Mouse (Mus musculus) liver, embryonic 14.5 days (tissue): ENCODE results near the gene Spata46. TPM values are rescaled to one million over a fixed set of nuclear protein-coding genes. Genes with fewer than 3 reads are reported as not detected.

Source experiments
- ATAC-seq: fragments of 200-750 bp; cut with Nextera tagmentation; 2 replicates; pipeline ENCODE4 v1.8.0; 2017; ENCODE audit warnings: moderate number of reproducible peaks, mild to moderate bottlenecking, moderate library complexity; ENCODE audit not compliant: insufficient read depth
- DNase-seq, 3 experiments: peaks; one replicate each; pipeline ENCODE4 v3.0.0-alpha.2; 2012 to 2013; ENCODE audit warnings: low read depth in 3 of 3, low spot score in 3 of 3
- H3K27ac ChIP-seq: fragments of 300-500 bp; sonication (generic); 2 replicates; pipeline ENCODE4 v1.5.1; 2014; ENCODE audit warnings: moderate library complexity, mild to moderate bottlenecking, control low read depth, inconsistent platforms
- H3K27me3 ChIP-seq: fragments of 300-500 bp; sonication (generic); 2 replicates; pipeline ENCODE4 v1.6.1; 2014; ENCODE audit warnings: mild to moderate bottlenecking, low read length, moderate library complexity; ENCODE audit not compliant: control insufficient read depth, insufficient read depth
- H3K36me3 ChIP-seq: fragments of 300-500 bp; sonication (generic); replicated peaks from 2 replicates; pipeline ENCODE4 v1.6.1; 2014; ENCODE audit warnings: low read depth; ENCODE audit not compliant: control insufficient read depth, insufficient read depth
- H3K4me1 ChIP-seq, 2 experiments: fragments of 200-500 bp in 1 of 2; fragments of 300-500 bp in 1 of 2; sonication (generic) in 1 of 2; replicated peaks; 2 replicates each; pipeline ENCODE4 v1.6.1; 2012 to 2014; ENCODE audit warnings: antibody characterized with exemption in 1 of 2, inconsistent platforms in 1 of 2, low read length in 1 of 2; ENCODE audit not compliant: control insufficient read depth in 2 of 2, insufficient read depth in 2 of 2
- H3K4me2 ChIP-seq: fragments of 300-500 bp; sonication (generic); 2 replicates; pipeline ENCODE4 v1.6.1; 2014; ENCODE audit warnings: low read depth, mild to moderate bottlenecking, control low read depth, moderate library complexity
- H3K4me3 ChIP-seq, 2 experiments: fragments of 200-500 bp in 1 of 2; fragments of 300-500 bp in 1 of 2; sonication (generic) in 1 of 2; 2 replicates each; pipeline ENCODE4 v1.5.1; 2012 to 2014; ENCODE audit warnings: low read depth in 2 of 2, low read length in 2 of 2, mild to moderate bottlenecking in 2 of 2, control low read depth in 1 of 2, inconsistent platforms in 1 of 2, moderate library complexity in 1 of 2; ENCODE audit not compliant: insufficient read depth in 1 of 2
- H3K9ac ChIP-seq: fragments of 300-500 bp; sonication (generic); replicated peaks from 2 replicates; pipeline ENCODE4 v1.6.1; 2014; ENCODE audit warnings: mild to moderate bottlenecking, control low read depth, moderate library complexity
- H3K9me3 ChIP-seq: fragments of 300-500 bp; sonication (generic); 2 replicates; pipeline ENCODE4 v1.6.1; 2016; ENCODE audit warnings: low read length, mixed read lengths; ENCODE audit not compliant: control insufficient read depth
- CTCF ChIP-seq: IDR thresholded peaks from 2 replicates; pipeline ENCODE4 v1.5.1; 2016; ENCODE audit warnings: antibody characterized with exemption, low read depth, control low read depth
- EP300 ChIP-seq: IDR thresholded peaks from 2 replicates; pipeline ENCODE4 v1.6.1; 2016; ENCODE audit warnings: antibody characterized with exemption, low read depth
- WGBS: fragments of 180-500 bp; shearing (Covaris S2); extraction: QIAGEN DNeasy Blood & Tissue Kit; methylation state at CpG from one replicate; pipeline ENCODE4 v1.1.7; 2014; ENCODE audit not compliant: insufficient replicate concordance; 5-methylcytosine and 5-hydroxymethylcytosine counted together
- polyA plus RNA-seq, 2 experiments: library from polyadenylated mRNA; depleted of rRNA in 1 of 2; stranded (reverse) in 1 of 2; unstranded in 1 of 2; fragments of >200 nt; fragmentation: Nextera tagmentation in 1 of 2; extraction: Ambion mirVana in 1 of 2; gene quantifications; 2 replicates each; pipeline versions ENCODE4 v1.2.1 to v1.2.3; 2012 to 2014

Gene Spata46
- polyA plus RNA-seq, 2 experiments = 0.27 TPM; not detected in 1

DNA sequence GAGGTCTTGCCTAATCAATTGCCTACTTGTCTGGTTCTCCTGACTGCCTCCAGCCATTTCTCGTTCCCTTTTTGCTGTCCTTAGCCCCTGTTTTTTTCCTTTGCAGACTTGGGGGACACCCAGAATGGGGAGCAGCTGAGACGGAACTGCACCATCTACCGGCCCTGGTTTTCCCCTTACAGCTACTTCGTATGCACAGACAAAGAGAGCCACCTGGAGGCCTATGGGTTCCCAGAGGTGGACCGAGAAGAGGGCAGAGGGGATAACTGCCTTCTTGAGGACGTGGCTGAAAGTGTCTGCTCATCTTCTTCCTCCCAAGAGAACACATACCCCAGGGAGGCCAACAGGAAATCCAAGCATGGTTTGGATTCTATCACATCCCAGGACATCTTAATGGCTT is 2.8 kb downstream of the Spata46 start:
- DNase-seq (no peak), ATAC-seq (no peak)
- Histone ChIP-seq H3K4me1 (no peaks in the 10 kb centered on the region), H3K4me3 (no peak overlapping the region), H3K27ac (no peak overlapping the region), H3K9me3 (no peaks in the 10 kb centered on the region), H3K27me3 (no peaks in the 10 kb centered on the region), H3K4me2 (no peak overlapping the region), H3K36me3 (no peaks in the 10 kb centered on the region), H3K9ac (no peak overlapping the region)
- TF ChIP-seq EP300 = no peak
- no peak for TF ChIP-seq CTCF
- WGBS = 62% methylated on average over 6 of the region's 6 CpGs

DNA sequence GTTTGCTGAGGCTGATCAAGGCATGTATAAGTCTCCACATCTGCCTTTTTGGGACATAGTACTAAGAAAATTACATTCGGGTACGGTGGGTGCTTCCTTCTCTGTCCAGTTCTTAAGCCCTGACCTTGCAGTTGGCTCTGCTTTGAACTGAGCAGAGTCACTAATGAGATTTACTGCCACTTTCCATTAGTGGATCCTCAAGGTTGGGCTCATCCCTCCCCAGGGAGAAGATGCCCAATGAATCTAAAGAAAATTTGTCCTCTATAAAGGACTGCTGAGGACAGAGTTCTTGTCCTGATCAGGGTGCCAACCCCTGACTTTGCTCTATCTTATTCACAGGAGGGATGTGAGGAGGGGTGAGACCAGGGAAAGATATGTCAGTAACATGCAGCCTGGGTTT is 13.4 kb downstream of the Spata46 start:
- no peak overlapping the region for H3K4me2 ChIP-seq
- no peaks in the 10 kb centered on the region for H3K27me3 ChIP-seq
- 56% methylated on average over 2 of the region's 2 CpGs for WGBS
- ATAC-seq (no peak), DNase-seq (no peak)
- no peak overlapping the region for H3K9ac ChIP-seq
- no peak overlapping the region for H3K27ac ChIP-seq
- H3K9me3 ChIP-seq = no peaks in the 10 kb centered on the region
- TF ChIP-seq CTCF (no peak), EP300 (no peak)
- 0 out of 4 replicates have a peak, but pooled peaks cover 0 to 2% of the 10 kb centered on the region in 2 experiments for H3K4me1 ChIP-seq
- no peaks in the 10 kb centered on the region for H3K36me3 ChIP-seq
- H3K4me3 ChIP-seq = no peak overlapping the region

DNA sequence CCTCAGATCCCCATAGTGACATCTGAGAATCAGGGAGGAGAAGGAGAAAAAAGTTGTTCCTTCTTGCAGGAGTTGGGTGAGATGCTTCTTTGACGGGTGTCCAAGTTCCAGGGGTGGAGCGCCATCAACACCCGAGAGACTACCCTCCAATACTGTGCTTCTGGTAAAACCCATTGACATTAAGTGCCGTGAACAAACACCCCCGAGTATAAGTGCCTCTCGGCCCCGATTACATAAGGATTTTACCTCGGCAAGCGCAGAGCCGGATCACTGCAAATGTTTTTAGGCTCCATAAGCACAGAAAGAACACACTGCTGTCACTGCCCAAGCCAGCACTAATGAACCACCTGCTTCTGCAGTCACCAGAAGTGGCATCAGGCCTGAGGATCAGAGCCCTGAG is 14.4 kb downstream of the Spata46 start:
- no peak overlapping the region for H3K9ac ChIP-seq
- TF ChIP-seq EP300 = no peak
- TF ChIP-seq CTCF = no peak
- 75% methylated on average over 10 of the region's 10 CpGs for WGBS
- H3K36me3 ChIP-seq = no peaks in the 10 kb centered on the region
- H3K4me1 ChIP-seq = 0 out of 4 replicates have a peak, but pooled peaks cover 0 to 2% of the 10 kb centered on the region in 2 experiments
- DNase-seq (no peak), ATAC-seq (no peak)
- no peak overlapping the region for H3K4me3 ChIP-seq
- no peak overlapping the region for H3K27ac ChIP-seq
- no peaks in the 10 kb centered on the region for H3K27me3 ChIP-seq
- H3K4me2 ChIP-seq = no peak overlapping the region
- H3K9me3 ChIP-seq = no peaks in the 10 kb centered on the region

DNA sequence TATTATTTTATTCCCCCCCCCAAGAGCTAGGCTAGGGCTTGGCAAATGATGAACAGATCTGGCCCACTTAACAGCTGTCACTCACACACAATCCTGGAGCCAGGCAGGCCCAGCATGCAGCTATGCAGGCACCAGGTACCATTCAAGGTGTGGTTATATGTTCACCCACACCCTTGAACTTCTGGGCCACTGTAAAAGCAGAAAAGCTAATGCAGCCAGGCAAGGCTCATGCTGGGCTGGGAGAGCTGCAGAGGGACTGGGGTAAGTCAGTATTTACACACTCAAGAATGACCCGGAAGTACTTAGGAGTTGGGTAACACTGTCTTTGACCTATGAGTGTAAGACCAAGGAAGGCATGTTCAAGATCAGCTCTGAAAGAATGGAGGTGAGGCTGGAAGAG is 15.7 kb downstream of the Spata46 start:
- no peak for DNase-seq
- no peak for ATAC-seq
- TF ChIP-seq EP300 (no peak), CTCF (no peak)
- H3K9ac ChIP-seq = no peak overlapping the region
- no peak overlapping the region for H3K4me2 ChIP-seq
- H3K4me3 ChIP-seq = no peak overlapping the region
- H3K27ac ChIP-seq = no peak overlapping the region
- no peaks in the 10 kb centered on the region for H3K27me3 ChIP-seq
- no peaks in the 10 kb centered on the region for H3K36me3 ChIP-seq
- H3K4me1 ChIP-seq = 0 out of 4 replicates have a peak, but pooled peaks cover 0 to 2% of the 10 kb centered on the region in 2 experiments
- WGBS = 68% methylated on average over 1 of the region's 1 CpGs
- H3K9me3 ChIP-seq = no peaks in the 10 kb centered on the region

DNA sequence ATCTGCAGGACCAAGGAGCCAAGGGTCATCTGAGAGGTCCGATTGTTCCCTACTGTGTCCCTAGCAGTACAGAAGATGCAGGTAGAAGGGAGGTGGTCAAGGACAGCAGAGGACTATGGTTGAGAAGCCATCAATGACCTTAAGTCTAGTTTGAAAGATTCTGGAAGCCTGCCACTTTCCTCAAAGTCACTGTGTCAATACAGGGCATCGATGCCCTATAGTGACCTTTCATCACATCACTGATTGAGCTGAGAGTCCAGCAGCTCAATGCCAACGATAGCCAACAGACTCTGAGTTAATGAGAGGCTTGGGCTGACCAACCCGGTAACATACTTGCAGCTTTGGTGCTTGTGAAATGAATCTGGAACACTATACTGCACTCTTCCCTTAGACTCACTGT is 16.7 kb downstream of the Spata46 start:
- Histone ChIP-seq H3K4me2 (no peak overlapping the region), H3K27ac (no peak overlapping the region), H3K9ac (no peak overlapping the region), H3K9me3 (no peaks in the 10 kb centered on the region), H3K27me3 (no peaks in the 10 kb centered on the region), H3K4me1 (0 out of 4 replicates have a peak, but pooled peaks cover 0 to 2% of the 10 kb centered on the region in 2 experiments), H3K4me3 (no peak overlapping the region), H3K36me3 (no peaks in the 10 kb centered on the region)
- TF ChIP-seq CTCF (no peak), EP300 (no peak)
- ATAC-seq (no peak), DNase-seq (no peak)
- 61% methylated on average over 4 of the region's 4 CpGs for WGBS
